Mouse (Mus musculus) intestine, embryonic 16.5 days (tissue): ENCODE results near the gene Ncstn. TPM values are rescaled to one million over a fixed set of nuclear protein-coding genes. Genes with fewer than 3 reads are reported as not detected.
A peak's percentile ranks its signal among the peaks of the same experiment; 100 is the strongest.

Experiments
- ATAC-seq: fragments of 200-750 bp; cut with Nextera tagmentation; 2 replicates; pipeline ENCODE4 v1.8.0; 2017; ENCODE audit warnings: moderate TSS enrichment, moderate library complexity
- H3K27ac ChIP-seq: fragments of 300-500 bp; sonication (generic); 2 replicates; pipeline ENCODE4 v1.5.1; 2014; ENCODE audit warnings: mild to moderate bottlenecking, low read length
- H3K27me3 ChIP-seq: fragments of 300-500 bp; sonication (generic); replicated peaks from 2 replicates; pipeline ENCODE4 v1.6.1; 2014; ENCODE audit warnings: low read length, control low read depth, mixed read lengths; ENCODE audit not compliant: control insufficient read depth, insufficient read depth
- H3K36me3 ChIP-seq: fragments of 300-500 bp; sonication (generic); 2 replicates; pipeline ENCODE4 v1.6.1; 2014; ENCODE audit warnings: low read length, control low read depth; ENCODE audit not compliant: control insufficient read depth, insufficient read depth
- H3K4me1 ChIP-seq: fragments of 300-500 bp; sonication (generic); 2 replicates; pipeline ENCODE4 v1.6.1; 2014; ENCODE audit warnings: low read length, control low read depth, mixed read lengths; ENCODE audit not compliant: control insufficient read depth, insufficient read depth
- H3K4me2 ChIP-seq: fragments of 300-500 bp; sonication (generic); 2 replicates; pipeline ENCODE4 v1.6.1; 2014; ENCODE audit warnings: low read depth, low read length, control low read depth
- H3K4me3 ChIP-seq: fragments of 300-500 bp; sonication (generic); 2 replicates; pipeline ENCODE4 v1.5.1; 2014; ENCODE audit warnings: mild to moderate bottlenecking, low read length
- H3K9ac ChIP-seq: fragments of 300-500 bp; sonication (generic); 2 replicates; pipeline ENCODE4 v1.6.1; 2014; ENCODE audit warnings: low read depth, low read length
- H3K9me3 ChIP-seq: fragments of 300-500 bp; sonication (generic); 2 replicates; pipeline ENCODE4 v1.6.1; 2016; ENCODE audit warnings: low read length, control low read depth; ENCODE audit not compliant: control insufficient read depth
- WGBS: fragments of 180-500 bp; shearing (Covaris S2); extraction: QIAGEN DNeasy Blood & Tissue Kit; methylation state at CpG from one replicate; pipeline ENCODE4 v1.1.7; 2014; 5-methylcytosine and 5-hydroxymethylcytosine counted together
- polyA plus RNA-seq: library from polyadenylated mRNA; unstranded; fragments of >200 nt; fragmentation: Nextera tagmentation; extraction: Ambion mirVana; gene quantifications from 2 replicates; pipeline ENCODE4 v1.2.1, GENCODE M21; 2015

Ncstn gene
- polyA plus RNA-seq, 1 experiment from 2014 or later = 159 TPM

- Histone ChIP-seq H3K9ac (no peak overlapping the region), H3K27ac (no peak overlapping the region), H3K4me2 (no peak overlapping the region), H3K4me1 (peaks cover 22% of the 10 kb centered on the region), H3K9me3 (no peaks in the 10 kb centered on the region), H3K36me3 (peaks cover 11% of the 10 kb centered on the region), H3K27me3 (no peaks in the 10 kb centered on the region), H3K4me3 (no peak overlapping the region)
- ATAC-seq = no peak
- WGBS = 30% methylated on average over 8 of the region's 8 CpGs
Observed at GRCm38 (mm10) chr1:172061217-172061616, 21.4 kb downstream of the Ncstn start.

GRCm38 (mm10) chr1:172060659-172061058 is 21.9 kb downstream of the Ncstn start:
- Histone ChIP-seq H3K9me3 (no peaks in the 10 kb centered on the region), H3K27me3 (no peaks in the 10 kb centered on the region), H3K4me3 (no peak overlapping the region), H3K27ac (no peak overlapping the region), H3K4me1 (peaks cover 22% of the 10 kb centered on the region), H3K9ac (no peak overlapping the region), H3K36me3 (peaks cover 11% of the 10 kb centered on the region), H3K4me2 (no peak overlapping the region)
- WGBS = 58% methylated on average over 4 of the region's 4 CpGs
- no peak for ATAC-seq

GRCm38 (mm10) chr1:172058874-172059273 is 23.7 kb downstream of the Ncstn start:
- Histone ChIP-seq H3K9ac (no peak overlapping the region), H3K4me1 (peaks cover 21% of the 10 kb centered on the region), H3K27me3 (peaks cover 5% of the 10 kb centered on the region; the same call in 1 of the 2 replicates), H3K4me3 (no peak overlapping the region), H3K36me3 (no peaks in the 10 kb centered on the region), H3K9me3 (no peaks in the 10 kb centered on the region), H3K27ac (no peak overlapping the region), H3K4me2 (no peak overlapping the region)
- no peak for ATAC-seq
- WGBS = 69% methylated on average over 7 of the region's 7 CpGs

GRCm38 (mm10) chr1:172058321-172058720 is 24.3 kb downstream of the Ncstn start:
- no peak overlapping the region for H3K4me2 ChIP-seq
- H3K27me3 ChIP-seq = peaks cover 6% of the 10 kb centered on the region
- 0 out of 2 replicates have a peak overlapping the region, but pooled peaks have one; percentile 4 for H3K9ac ChIP-seq
- 72% methylated on average over 6 of the region's 6 CpGs for WGBS
- H3K4me1 ChIP-seq = peaks cover 22% of the 10 kb centered on the region
- H3K36me3 ChIP-seq = no peaks in the 10 kb centered on the region
- no peak for ATAC-seq
- H3K27ac ChIP-seq = no peak overlapping the region
- no peak overlapping the region for H3K4me3 ChIP-seq
- H3K9me3 ChIP-seq = no peaks in the 10 kb centered on the region

GRCm38 (mm10) chr1:172057491-172057921 is 25.1 kb downstream of the Ncstn start, which contains the start of gene Nhlh1:
Gene Nhlh1, minus strand, starts transcription at chr1:172057573.
- H3K9me3 ChIP-seq = no peaks in the 10 kb centered on the region
- H3K36me3 ChIP-seq = no peaks in the 10 kb centered on the region
- 42% methylated on average over 2 of the region's 2 CpGs for WGBS
- ATAC-seq = no peak
- no peak within 1 kb of the TSS for H3K27ac ChIP-seq
- peaks cover 27% of the 10 kb centered on the region for H3K4me1 ChIP-seq
- H3K4me3 ChIP-seq = no peak within 1 kb of the TSS
- H3K9ac ChIP-seq = 0 out of 2 replicates have a peak within 1 kb of the TSS, but pooled peaks have one; percentile 4
- peaks cover 10% of the 10 kb centered on the region for H3K27me3 ChIP-seq
- no peak within 1 kb of the TSS for H3K4me2 ChIP-seq

- no peak for ATAC-seq
- H3K4me3 ChIP-seq = no peak overlapping the region
- H3K4me2 ChIP-seq = no peak overlapping the region
- no peaks in the 10 kb centered on the region for H3K36me3 ChIP-seq
- no peak overlapping the region for H3K9ac ChIP-seq
- WGBS = 73% methylated on average over 4 of the region's 4 CpGs
- H3K27ac ChIP-seq = no peak overlapping the region
- H3K4me1 ChIP-seq = peaks cover 17% of the 10 kb centered on the region
- H3K27me3 ChIP-seq = peaks cover 10% of the 10 kb centered on the region
- no peaks in the 10 kb centered on the region for H3K9me3 ChIP-seq
Observed at GRCm38 (mm10) chr1:172056251-172056650, 26.3 kb downstream of the Ncstn start.

GRCm38 (mm10) chr1:172053541-172054440 is 28.8 kb downstream of the Ncstn start:
- peak overlapping the region; percentile 47 for H3K9ac ChIP-seq
- H3K4me1 ChIP-seq = peaks cover 16% of the 10 kb centered on the region
- H3K36me3 ChIP-seq = no peaks in the 10 kb centered on the region
- H3K9me3 ChIP-seq = no peaks in the 10 kb centered on the region
- 8% methylated on average over 42 of the region's 42 CpGs for WGBS
- peak overlapping the region; percentile 66 for H3K4me2 ChIP-seq
- peak overlapping the region; percentile 36 for H3K4me3 ChIP-seq
- peaks cover 10% of the 10 kb centered on the region for H3K27me3 ChIP-seq
- no peak overlapping the region for H3K27ac ChIP-seq
- peak; percentile 24; the same call in 1 of the 2 replicates for ATAC-seq

- Histone ChIP-seq H3K9ac (no peak overlapping the region), H3K4me2 (no peak overlapping the region), H3K27ac (no peak overlapping the region), H3K36me3 (no peaks in the 10 kb centered on the region), H3K9me3 (no peaks in the 10 kb centered on the region), H3K27me3 (peaks cover 10% of the 10 kb centered on the region), H3K4me1 (peaks cover 16% of the 10 kb centered on the region), H3K4me3 (no peak overlapping the region)
- no peak for ATAC-seq
- 15% methylated on average over 10 of the region's 10 CpGs for WGBS
Observed at GRCm38 (mm10) chr1:172052766-172053279, 29.8 kb downstream of the Ncstn start.

GRCm38 (mm10) chr1:172049131-172049782 is 33.3 kb downstream of the Ncstn start:
- no peak overlapping the region for H3K4me2 ChIP-seq
- H3K9ac ChIP-seq = no peak overlapping the region
- peaks cover 8% of the 10 kb centered on the region for H3K27me3 ChIP-seq
- WGBS = 35% methylated on average over 13 of the region's 13 CpGs
- no peaks in the 10 kb centered on the region for H3K9me3 ChIP-seq
- H3K4me1 ChIP-seq = peaks cover 20% of the 10 kb centered on the region
- no peak overlapping the region for H3K27ac ChIP-seq
- no peak for ATAC-seq
- no peak overlapping the region for H3K4me3 ChIP-seq
- H3K36me3 ChIP-seq = no peaks in the 10 kb centered on the region
